Mouse (Mus musculus): Measurements from ENCODE around the gene Abl1. TPM values are rescaled to one million over a fixed set of nuclear protein-coding genes. Genes with fewer than 3 reads are reported as not detected.

The Abl1 gene
- total and polyA plus RNA-seq, 3 experiments: 9.8 to 22.4 (median 15.2) TPM

DNA sequence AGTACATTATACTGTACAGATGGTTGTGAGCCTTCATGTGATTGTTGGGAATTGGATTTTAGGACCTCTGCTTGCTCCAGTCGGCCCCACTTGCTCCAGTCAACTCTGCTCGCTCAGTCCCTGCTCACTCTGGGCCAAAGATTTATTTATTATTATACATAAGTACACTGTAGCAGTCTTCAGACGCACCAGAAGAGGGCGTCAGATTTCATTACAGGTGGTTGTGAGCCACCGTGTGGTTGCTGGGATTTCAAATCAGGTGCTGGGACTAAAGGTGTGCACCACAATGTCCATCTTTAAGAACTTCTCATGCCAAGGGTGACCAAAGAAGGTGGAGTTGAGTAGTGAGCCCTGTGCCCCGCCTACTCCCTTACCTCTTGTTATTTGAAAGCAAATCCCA is 104.4 kb downstream of the Abl1 start:
- H3K36me3 ChIP-seq (replicated peaks in 1 of 2; ENCODE audit: control insufficient read depth in 1 of 2, insufficient read depth in 1 of 2, low read length in 1 of 2): peaks cover 48 to 87% of the 10 kb centered on the region in 2 experiments
- H3K9ac ChIP-seq (ENCODE audit: insufficient read depth, low read depth): no peak overlapping the region
- no peak overlapping the region for H3K27ac ChIP-seq (ENCODE audit: insufficient read depth, low read depth)
- H3K79me2 ChIP-seq (replicated peaks; ENCODE audit: control insufficient read depth, extremely low read depth, insufficient read depth, poor library complexity, severe bottlenecking): no peaks in the 10 kb centered on the region
- H3K4me2 ChIP-seq (ENCODE audit: insufficient read depth, low read depth, poor library complexity, severe bottlenecking): no peak overlapping the region
- no peaks in the 10 kb centered on the region for H3K4me1 ChIP-seq (ENCODE audit: control insufficient read depth in 1 of 2, insufficient read depth in 2 of 2)
- no peaks in the 10 kb centered on the region for H3K9me3 ChIP-seq (replicated peaks; ENCODE audit: low read length)
- dilution Hi-C loops (cut with MboI; ENCODE audit: extremely low pct_ligation_motif_present, extremely low pct_unique_long_range_greater_than_20kb, low sequenced_read_pairs) (no loop called here), in situ Hi-C loops (cut with MboI; ENCODE audit: low pct_ligation_motif_present, low pct_unique_long_range_greater_than_20kb, low sequenced_read_pairs) (loop anchor here (25.0 kb wide), 1 partner anchor 305 kb away; no protein-coding TSS in a partner anchor)
- no peak for TF ChIP-seq CHD1 (IDR thresholded peaks at IDR 0.05; ENCODE audit: low read depth, low read length)
- TF ChIP-seq CTCF (conservative IDR thresholded peaks at IDR 0.05 in 1 of 2, IDR thresholded peaks at IDR 0.05 in 1 of 2; ENCODE audit: low read depth in 2 of 2, low read length in 2 of 2): peak in 1 of 2 experiments; percentile 32; a peak in 1 of 4 replicates
- no peak for DNase-seq (ENCODE audit: extremely low read depth)
- no peak overlapping the region for H3K4me3 ChIP-seq (replicated peaks in 1 of 3; ENCODE audit: low read depth in 2 of 3, low read length in 2 of 3, poor library complexity in 1 of 3)
- H3K27me3 ChIP-seq (replicated peaks): no peaks in the 10 kb centered on the region

DNA sequence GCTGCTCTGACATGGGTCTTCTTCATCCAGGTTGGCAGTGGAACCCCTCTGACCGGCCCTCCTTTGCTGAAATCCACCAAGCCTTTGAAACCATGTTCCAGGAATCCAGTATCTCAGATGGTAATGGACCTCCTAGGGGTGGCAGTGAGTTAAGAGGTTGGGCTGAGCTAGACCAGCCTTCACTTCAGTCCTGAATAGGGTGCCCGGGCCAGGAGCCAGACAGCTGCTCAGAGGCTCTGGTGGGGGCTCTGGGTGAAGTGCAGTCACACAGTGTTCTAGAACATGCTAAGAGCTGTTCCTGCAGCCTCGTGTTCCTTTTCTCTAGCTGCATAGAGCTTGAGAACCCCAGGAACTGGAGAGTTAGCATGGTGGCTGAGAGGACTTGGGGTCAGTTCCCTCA is 108.8 kb downstream of the Abl1 start:
- Histone ChIP-seq H3K27me3 (replicated peaks) (no peaks in the 10 kb centered on the region), H3K9me3 (replicated peaks; ENCODE audit: low read length) (no peaks in the 10 kb centered on the region), H3K27ac (ENCODE audit: insufficient read depth, low read depth) (no peak overlapping the region), H3K4me1 (ENCODE audit: control insufficient read depth in 1 of 2, insufficient read depth in 2 of 2) (peaks cover 8 to 13% of the 10 kb centered on the region in 2 experiments; a peak in 2 of 4 replicates), H3K9ac (ENCODE audit: insufficient read depth, low read depth) (no peak overlapping the region), H3K36me3 (replicated peaks in 1 of 2; ENCODE audit: control insufficient read depth in 1 of 2, insufficient read depth in 1 of 2, low read length in 1 of 2) (peaks cover 67 to 92% of the 10 kb centered on the region in 2 experiments), H3K4me3 (replicated peaks in 1 of 3; ENCODE audit: low read depth in 2 of 3, low read length in 2 of 3, poor library complexity in 1 of 3) (no peak overlapping the region), H3K79me2 (replicated peaks; ENCODE audit: control insufficient read depth, extremely low read depth, insufficient read depth, poor library complexity, severe bottlenecking) (no peaks in the 10 kb centered on the region), H3K4me2 (ENCODE audit: insufficient read depth, low read depth, poor library complexity, severe bottlenecking) (no peak overlapping the region)
- dilution Hi-C loops (cut with MboI; ENCODE audit: extremely low pct_ligation_motif_present, extremely low pct_unique_long_range_greater_than_20kb, low sequenced_read_pairs) (no loop called here), in situ Hi-C loops (cut with MboI; ENCODE audit: low pct_ligation_motif_present, low pct_unique_long_range_greater_than_20kb, low sequenced_read_pairs) (loop anchor here (25.0 kb wide), 1 partner anchor 310 kb away; no protein-coding TSS in a partner anchor)
- DNase-seq (ENCODE audit: extremely low read depth): no peak
- TF ChIP-seq USF2 (conservative IDR thresholded peaks at IDR 0.05; ENCODE audit: low read depth, low read length): no peak
- no peak for TF ChIP-seq MAZ (IDR thresholded peaks at IDR 0.05; ENCODE audit: low read depth, low read length)
- TF ChIP-seq USF1 (IDR thresholded peaks at IDR 0.05; ENCODE audit: low read depth, low read length): no peak
- no peak for TF ChIP-seq KAT2A (IDR thresholded peaks at IDR 0.05; ENCODE audit: insufficient replicate concordance, low read length)
- TF ChIP-seq JUND (conservative IDR thresholded peaks at IDR 0.05; ENCODE audit: low read depth, low read length): no peak
- TF ChIP-seq MXI1 (IDR thresholded peaks at IDR 0.05; ENCODE audit: low read depth, low read length): no peak
- TF ChIP-seq RAD21 (IDR thresholded peaks at IDR 0.05; ENCODE audit: low read depth, low read length): no peak
- no peak for TF ChIP-seq SMC3 (IDR thresholded peaks at IDR 0.05; ENCODE audit: low read depth, low read length)
- TF ChIP-seq PAX5 (IDR thresholded peaks at IDR 0.05; ENCODE audit: low read length): no peak
- TF ChIP-seq CHD2 (IDR thresholded peaks at IDR 0.05; ENCODE audit: low read length): no peak
- no peak for TF ChIP-seq JUN (IDR thresholded peaks at IDR 0.05; ENCODE audit: insufficient read depth, low read depth, low read length)
- TF ChIP-seq TCF12 (IDR thresholded peaks at IDR 0.05; ENCODE audit: low read depth, low read length): no peak
- no peak for TF ChIP-seq ZMIZ1 (IDR thresholded peaks at IDR 0.05; ENCODE audit: low read depth, low read length)
- no peak for TF ChIP-seq EP300 (IDR thresholded peaks at IDR 0.05; ENCODE audit: low read length)
- TF ChIP-seq IRF4 (IDR thresholded peaks at IDR 0.05; ENCODE audit: low read depth, low read length): no peak
- TF ChIP-seq ZC3H11A (IDR thresholded peaks at IDR 0.05; ENCODE audit: low read depth, low read length): no peak
- TF ChIP-seq BHLHE40 (IDR thresholded peaks at IDR 0.05; ENCODE audit: low read depth, low read length): no peak
- TF ChIP-seq GABPA (IDR thresholded peaks at IDR 0.05; ENCODE audit: insufficient replicate concordance, low read depth, low read length): no peak
- TF ChIP-seq SIN3A (IDR thresholded peaks at IDR 0.05; ENCODE audit: low read length): no peak

Data from CH12.LX (cell line).